Mouse (Mus musculus) ES-E14 (cell line): ENCODE measurements around the gene Ccdc149.

Experiments
- CHD2 ChIP-seq: IDR thresholded peaks from 2 replicates; pipeline ENCODE4 v1.6.1; 2014; ENCODE audit warnings: mild to moderate bottlenecking, low read depth, low read length, inconsistent platforms
- HCFC1 ChIP-seq: IDR thresholded peaks from 2 replicates; pipeline ENCODE4 v1.6.1; 2012; ENCODE audit warnings: low read length, inconsistent platforms, borderline replicate concordance; ENCODE audit not compliant: insufficient read depth
- MAFK ChIP-seq: IDR thresholded peaks from 2 replicates; pipeline ENCODE4 v1.6.1; 2014; ENCODE audit warnings: mild to moderate bottlenecking, low read depth, low read length, inconsistent platforms; ENCODE audit not compliant: insufficient read depth
- ZC3H11A ChIP-seq: IDR thresholded peaks from 2 replicates; pipeline ENCODE4 v1.6.1; 2012; ENCODE audit warnings: low read depth, mild to moderate bottlenecking, inconsistent platforms, low read length, borderline replicate concordance
- ZNF384 ChIP-seq: IDR thresholded peaks from 2 replicates; pipeline ENCODE4 v1.6.1; 2012; ENCODE audit warnings: low read depth, low read length, inconsistent platforms

DNA sequence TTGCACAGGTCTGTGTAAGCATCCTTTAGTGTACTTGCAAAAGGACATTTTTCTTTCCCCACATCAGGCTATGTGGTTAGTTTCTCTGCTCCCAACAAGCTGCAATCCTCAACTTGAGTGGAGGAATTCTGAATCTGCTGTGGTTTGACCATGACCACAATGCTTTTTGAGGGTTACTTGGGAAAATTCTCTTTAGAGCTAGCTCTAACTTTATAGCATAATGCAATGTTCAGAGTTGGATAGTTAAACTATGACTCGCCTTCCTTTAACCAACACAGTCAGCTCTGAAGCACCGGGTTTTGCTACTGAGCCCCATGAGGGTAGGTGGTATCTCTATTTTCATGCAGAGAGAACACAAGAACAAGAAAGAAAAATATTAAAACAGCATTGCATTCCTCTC, 119.8 kb downstream of the Ccdc149 start:
- TF ChIP-seq ZNF384: no peak
- no peak for TF ChIP-seq MAFK
- no peak for TF ChIP-seq HCFC1
- no peak for TF ChIP-seq CHD2
- TF ChIP-seq ZC3H11A: no peak
